Mouse (Mus musculus) neural tube, embryonic 13.5 days (tissue): ENCODE results near the gene Zfyve28. TPM values are rescaled to one million over a fixed set of nuclear protein-coding genes. Genes with fewer than 3 reads are reported as not detected.
A peak's percentile ranks its signal among the peaks of the same experiment; 100 is the strongest.

Experiments
- ATAC-seq: fragments of 200-750 bp; cut with Nextera tagmentation; 2 replicates; pipeline ENCODE4 v1.8.0; 2017; ENCODE audit warnings: low read depth, mild to moderate bottlenecking, moderate TSS enrichment, moderate library complexity
- H3K27ac ChIP-seq: fragments of 300-500 bp; sonication (generic); replicated peaks from 2 replicates; pipeline ENCODE4 v1.5.1; 2015; ENCODE audit warnings: moderate library complexity, mild to moderate bottlenecking, inconsistent platforms
- H3K27me3 ChIP-seq: fragments of 300-500 bp; sonication (generic); 2 replicates; pipeline ENCODE4 v1.6.1; 2015; ENCODE audit warnings: mild to moderate bottlenecking, inconsistent platforms
- H3K36me3 ChIP-seq: fragments of 300-500 bp; sonication (generic); 2 replicates; pipeline ENCODE4 v1.6.1; 2015; ENCODE audit warnings: mild to moderate bottlenecking, inconsistent platforms
- H3K4me1 ChIP-seq: fragments of 300-500 bp; sonication (generic); replicated peaks from 2 replicates; pipeline ENCODE4 v1.6.1; 2015; ENCODE audit warnings: inconsistent platforms
- H3K4me2 ChIP-seq: fragments of 300-500 bp; sonication (generic); 2 replicates; pipeline ENCODE4 v1.6.1; 2015; ENCODE audit warnings: inconsistent platforms, mild to moderate bottlenecking, moderate library complexity
- H3K4me3 ChIP-seq: fragments of 300-500 bp; sonication (generic); 2 replicates; pipeline ENCODE4 v1.5.1; 2015; ENCODE audit warnings: mild to moderate bottlenecking, inconsistent platforms
- H3K9ac ChIP-seq: fragments of 300-500 bp; sonication (generic); 2 replicates; pipeline ENCODE4 v1.6.1; 2015; ENCODE audit warnings: moderate library complexity, mild to moderate bottlenecking, inconsistent platforms
- H3K9me3 ChIP-seq: fragments of 300-500 bp; sonication (generic); 2 replicates; pipeline ENCODE4 v1.6.1; 2016; ENCODE audit warnings: inconsistent platforms
- WGBS: fragments of 180-500 bp; shearing (Covaris S2); methylation state at CpG from one replicate; pipeline ENCODE4 v1.1.7; 2015; 5-methylcytosine and 5-hydroxymethylcytosine counted together
- polyA plus RNA-seq: library from polyadenylated mRNA; unstranded; fragments of >200 nt; fragmentation: Nextera tagmentation; extraction: Ambion mirVana; gene quantifications from 2 replicates; pipeline ENCODE4 v1.2.1, GENCODE M21; 2015

Gene Zfyve28
- polyA plus RNA-seq, 1 experiment from 2014 or later = 6.9 TPM

GRCm38 (mm10) chr5:34269197-34269920, 18.9 kb downstream of the Zfyve28 start:
- no peaks in the 10 kb centered on the region for H3K36me3 ChIP-seq
- no peaks in the 10 kb centered on the region for H3K27me3 ChIP-seq
- 82% methylated on average over 16 of the region's 16 CpGs for WGBS
- ATAC-seq = no peak
- H3K9me3 ChIP-seq = no peaks in the 10 kb centered on the region
- no peak overlapping the region for H3K9ac ChIP-seq
- H3K4me2 ChIP-seq = no peak overlapping the region
- no peak overlapping the region for H3K27ac ChIP-seq
- H3K4me1 ChIP-seq = 0 out of 2 replicates have a peak, but pooled peaks cover 5% of the 10 kb centered on the region
- no peak overlapping the region for H3K4me3 ChIP-seq

GRCm38 (mm10) chr5:34266065-34266464, 22.2 kb downstream of the Zfyve28 start:
- WGBS = 74% methylated on average over 4 of the region's 4 CpGs
- ATAC-seq = no peak
- H3K4me2 ChIP-seq = no peak overlapping the region

DNA sequence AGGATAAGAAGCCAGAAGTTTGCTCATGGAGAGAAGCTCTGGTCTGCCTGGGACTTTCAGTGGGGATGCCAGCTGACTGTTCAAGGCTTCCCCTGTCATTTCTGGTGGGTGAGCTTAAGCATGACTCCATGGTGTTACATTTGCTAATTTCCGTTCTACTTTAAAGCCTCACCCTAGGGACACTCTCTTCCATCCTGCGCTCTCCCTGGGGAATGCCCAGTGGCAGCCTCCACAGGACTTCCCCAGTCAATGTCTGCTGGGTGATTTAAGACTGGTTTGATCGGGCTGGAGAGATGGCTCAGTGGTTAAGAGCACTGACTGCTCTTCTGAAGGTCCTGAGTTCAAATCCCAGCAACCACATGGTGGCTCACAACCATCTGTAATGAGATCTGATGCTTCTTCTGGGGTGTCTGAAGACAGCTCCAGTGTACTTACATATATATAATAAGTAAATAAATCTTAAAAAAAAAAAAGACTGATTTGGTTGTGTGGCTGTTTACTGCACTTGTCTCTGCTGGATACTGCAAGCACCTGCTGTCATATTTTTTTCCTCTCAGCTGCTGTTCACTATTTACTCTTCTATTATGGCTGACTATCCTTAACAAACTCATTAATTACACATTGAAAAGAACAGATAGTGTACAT, 29.0 kb downstream of the Zfyve28 start:
- H3K27me3 ChIP-seq = no peaks in the 10 kb centered on the region
- ATAC-seq = no peak
- H3K9ac ChIP-seq = no peak overlapping the region
- H3K4me2 ChIP-seq = no peak overlapping the region
- no peak overlapping the region for H3K4me3 ChIP-seq
- no peaks in the 10 kb centered on the region for H3K9me3 ChIP-seq
- no peak overlapping the region for H3K27ac ChIP-seq
- no peaks in the 10 kb centered on the region for H3K36me3 ChIP-seq
- 67% methylated on average over 3 of the region's 3 CpGs for WGBS
- H3K4me1 ChIP-seq = no peaks in the 10 kb centered on the region

More at GRCm38 (mm10) chr5:34266065-34266464, 22.2 kb downstream of the Zfyve28 start:
- H3K36me3 ChIP-seq = no peaks in the 10 kb centered on the region
- H3K27me3 ChIP-seq = no peaks in the 10 kb centered on the region
- no peak overlapping the region for H3K27ac ChIP-seq
- H3K4me3 ChIP-seq = no peak overlapping the region
- H3K9ac ChIP-seq = no peak overlapping the region
- H3K9me3 ChIP-seq = no peaks in the 10 kb centered on the region
- H3K4me1 ChIP-seq = no peaks in the 10 kb centered on the region

DNA sequence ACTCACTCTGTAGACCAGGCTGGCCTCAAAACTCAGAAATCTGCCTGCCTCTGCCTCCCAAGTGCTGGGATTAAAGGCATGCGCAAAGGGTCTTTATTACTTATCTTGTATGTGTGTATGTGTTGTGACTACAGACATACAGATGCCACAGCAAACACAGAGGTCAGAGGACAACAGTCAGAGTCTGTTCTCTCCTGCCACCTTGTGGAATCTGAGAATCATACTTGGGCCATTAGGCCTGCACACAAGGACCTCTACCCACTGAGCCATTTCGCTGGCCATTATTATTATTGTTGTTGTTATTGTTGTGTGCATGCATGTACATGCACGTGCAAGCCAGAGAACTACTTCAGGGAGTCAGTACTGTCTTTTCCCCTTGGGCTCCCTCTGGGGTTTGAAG, 33.1 kb downstream of the Zfyve28 start:
- no peaks in the 10 kb centered on the region for H3K9me3 ChIP-seq
- no peak for ATAC-seq
- H3K4me3 ChIP-seq = no peak overlapping the region
- H3K9ac ChIP-seq = no peak overlapping the region
- H3K36me3 ChIP-seq = no peaks in the 10 kb centered on the region
- H3K4me2 ChIP-seq = no peak overlapping the region
- WGBS = 87% methylated on average over 3 of the region's 3 CpGs
- H3K4me1 ChIP-seq = peaks cover 31% of the 10 kb centered on the region
- H3K27ac ChIP-seq = no peak overlapping the region
- no peaks in the 10 kb centered on the region for H3K27me3 ChIP-seq

DNA sequence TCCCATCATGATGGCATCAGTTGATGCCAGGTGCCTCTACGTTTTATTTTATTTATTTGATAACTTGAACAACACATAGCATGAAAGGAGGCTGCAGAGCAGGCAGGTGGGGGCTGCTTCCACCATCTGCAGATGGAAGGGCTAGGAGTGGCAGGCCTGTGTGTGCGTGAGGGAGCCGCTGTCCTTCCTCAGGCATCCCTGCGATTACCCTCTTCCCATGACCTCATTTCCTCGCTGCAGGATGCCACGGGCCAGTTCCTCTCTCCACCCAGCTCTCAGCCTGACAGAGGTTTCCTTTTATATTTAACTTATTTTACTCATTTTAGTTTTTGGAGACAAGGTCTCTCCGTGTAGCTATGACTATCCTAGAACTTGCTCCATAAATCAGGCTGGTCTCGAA, 33.9 kb downstream of the Zfyve28 start:
- no peak overlapping the region for H3K27ac ChIP-seq
- no peak for ATAC-seq
- WGBS = 74% methylated on average over 8 of the region's 8 CpGs

GRCm38 (mm10) chr5:34252967-34253519, 35.2 kb downstream of the Zfyve28 start:
- 56% methylated on average over 4 of the region's 4 CpGs for WGBS
- H3K4me1 ChIP-seq = peaks cover 42% of the 10 kb centered on the region
- H3K27ac ChIP-seq = peak overlapping the region; percentile 79
- H3K9me3 ChIP-seq = no peaks in the 10 kb centered on the region
- no peak overlapping the region for H3K4me3 ChIP-seq
- peak overlapping the region; percentile 41; the same call in 1 of the 2 replicates for H3K9ac ChIP-seq
- no peak overlapping the region for H3K4me2 ChIP-seq
- no peaks in the 10 kb centered on the region for H3K36me3 ChIP-seq
- H3K27me3 ChIP-seq = no peaks in the 10 kb centered on the region
- 0 out of 2 replicates have a peak, but pooled peaks have one; percentile 12 for ATAC-seq

More for the DNA sequence above, 33.9 kb downstream of the Zfyve28 start:
- Histone ChIP-seq H3K9me3 (no peaks in the 10 kb centered on the region), H3K4me3 (no peak overlapping the region), H3K4me1 (peaks cover 39% of the 10 kb centered on the region), H3K36me3 (no peaks in the 10 kb centered on the region), H3K27me3 (no peaks in the 10 kb centered on the region), H3K9ac (no peak overlapping the region), H3K4me2 (no peak overlapping the region)

DNA sequence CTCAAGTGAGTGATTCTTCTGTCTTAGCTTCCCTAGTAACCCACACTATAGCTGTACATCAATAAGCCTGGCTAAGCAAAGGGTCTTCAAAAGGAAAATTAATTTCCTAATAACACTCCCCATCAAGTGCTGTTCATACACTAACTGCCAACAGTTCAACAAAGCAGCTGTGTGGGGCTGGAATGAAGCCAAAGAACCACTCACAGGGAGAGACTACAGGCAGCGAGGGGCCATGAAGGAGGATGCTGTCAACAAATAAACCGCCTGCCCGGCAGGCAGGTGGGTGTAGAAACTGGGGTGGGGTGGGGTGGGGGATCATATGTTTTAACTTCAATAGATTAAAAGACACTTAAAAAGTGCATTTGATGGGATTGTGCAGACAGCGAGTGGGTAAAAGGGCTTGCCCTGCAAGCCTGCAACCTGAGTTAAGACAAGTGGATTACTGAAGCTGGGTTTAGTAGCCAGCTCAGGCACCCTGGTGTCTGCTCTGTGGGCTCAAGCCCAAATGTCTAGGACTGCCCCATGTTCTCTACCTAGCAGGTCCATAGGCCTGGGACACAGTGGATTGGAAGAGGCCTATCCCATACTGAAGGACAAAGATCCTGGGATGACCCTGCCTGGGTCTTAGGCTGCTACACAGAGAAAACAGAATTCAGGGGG, 35.8 kb downstream of the Zfyve28 start:
- Histone ChIP-seq H3K4me3 (no peak overlapping the region), H3K27me3 (no peaks in the 10 kb centered on the region), H3K27ac (peak overlapping the region; percentile 79), H3K9me3 (no peaks in the 10 kb centered on the region), H3K4me2 (no peak overlapping the region), H3K4me1 (peaks cover 42% of the 10 kb centered on the region), H3K9ac (peak overlapping the region; percentile 41; the same call in 1 of the 2 replicates), H3K36me3 (no peaks in the 10 kb centered on the region)
- WGBS = 27% methylated on average over 4 of the region's 4 CpGs
- ATAC-seq = peak; percentile 75

DNA sequence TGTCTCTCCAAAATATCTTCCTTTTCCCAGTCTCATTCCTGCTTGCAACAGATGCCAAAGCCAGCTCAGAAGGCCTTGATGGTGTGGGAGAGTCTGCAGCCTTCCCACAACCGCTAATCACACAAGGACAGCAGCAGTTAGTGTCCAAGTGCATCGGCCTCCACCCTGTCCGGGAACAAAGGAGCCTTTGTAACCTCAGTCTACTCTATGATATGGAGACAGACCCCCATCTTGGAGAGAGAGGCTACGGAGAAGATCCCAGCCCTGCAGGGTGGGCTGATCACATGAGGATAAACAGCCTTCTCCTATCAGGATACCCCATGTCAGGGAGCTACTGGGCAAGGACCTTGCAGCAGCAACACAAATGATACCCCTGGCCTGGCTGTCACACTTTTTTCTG, 36.5 kb downstream of the Zfyve28 start:
- H3K9me3 ChIP-seq = no peaks in the 10 kb centered on the region
- 23% methylated on average over 4 of the region's 4 CpGs for WGBS
- peak; percentile 48 for ATAC-seq
- no peak overlapping the region for H3K4me2 ChIP-seq
- H3K4me1 ChIP-seq = peaks cover 42% of the 10 kb centered on the region
- no peaks in the 10 kb centered on the region for H3K27me3 ChIP-seq
- 0 out of 2 replicates have a peak overlapping the region, but pooled peaks have one; percentile 34 for H3K9ac ChIP-seq
- H3K36me3 ChIP-seq = no peaks in the 10 kb centered on the region
- peak overlapping the region; percentile 79 for H3K27ac ChIP-seq
- H3K4me3 ChIP-seq = no peak overlapping the region

DNA sequence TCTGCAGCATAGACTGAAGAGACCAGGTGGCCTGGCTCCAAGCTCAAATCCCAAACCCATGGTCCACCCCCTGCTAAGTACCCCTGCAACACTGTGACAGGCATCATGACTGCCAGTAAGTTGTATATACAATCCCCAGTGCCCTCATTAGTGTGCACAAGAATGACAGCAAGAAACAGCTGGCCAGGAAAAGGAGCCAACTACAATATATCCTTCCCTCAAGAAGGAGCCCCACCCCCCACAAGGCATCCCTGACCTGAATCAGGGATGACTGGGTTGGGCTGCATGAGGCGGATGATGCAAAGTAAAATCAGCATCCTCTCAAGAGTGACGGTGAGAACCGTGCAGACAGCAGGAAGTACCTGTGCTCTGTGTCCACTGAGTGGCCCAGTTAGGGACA, 38.2 kb downstream of the Zfyve28 start:
- Histone ChIP-seq H3K36me3 (no peaks in the 10 kb centered on the region), H3K4me3 (no peak overlapping the region), H3K27ac (no peak overlapping the region), H3K4me2 (no peak overlapping the region), H3K9me3 (no peaks in the 10 kb centered on the region), H3K27me3 (no peaks in the 10 kb centered on the region), H3K4me1 (peaks cover 42% of the 10 kb centered on the region), H3K9ac (0 out of 2 replicates have a peak overlapping the region, but pooled peaks have one; percentile 17)
- 73% methylated on average over 3 of the region's 3 CpGs for WGBS
- ATAC-seq = peak; percentile 16; the same call in 1 of the 2 replicates

DNA sequence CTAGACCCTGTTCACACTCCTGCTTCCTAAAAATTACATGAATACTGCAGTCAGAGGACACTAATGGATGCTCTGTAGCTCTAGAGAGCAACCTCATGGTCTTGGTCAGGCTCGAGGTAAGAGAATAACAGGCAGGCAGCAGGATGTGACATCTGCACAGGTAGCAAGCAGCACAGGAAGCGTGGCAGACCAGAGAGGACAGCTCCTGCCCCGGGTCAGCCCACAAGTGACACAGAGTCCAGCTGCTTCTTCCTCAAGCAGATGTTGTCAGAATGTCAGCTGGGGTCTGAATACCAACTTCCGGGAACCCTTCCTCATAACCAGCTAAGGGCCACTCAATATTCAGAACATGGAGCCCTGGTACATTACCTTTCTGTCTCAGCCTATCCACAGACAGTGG, 39.1 kb downstream of the Zfyve28 start:
- H3K4me2 ChIP-seq = no peak overlapping the region
- H3K9ac ChIP-seq = no peak overlapping the region
- no peaks in the 10 kb centered on the region for H3K27me3 ChIP-seq
- no peaks in the 10 kb centered on the region for H3K9me3 ChIP-seq
- no peak for ATAC-seq
- H3K4me1 ChIP-seq = peaks cover 42% of the 10 kb centered on the region
- WGBS = 89% methylated on average over 4 of the region's 4 CpGs
- no peaks in the 10 kb centered on the region for H3K36me3 ChIP-seq
- H3K27ac ChIP-seq = no peak overlapping the region
- H3K4me3 ChIP-seq = no peak overlapping the region

- ATAC-seq = no peak
- Histone ChIP-seq H3K9ac (no peak overlapping the region), H3K4me2 (no peak overlapping the region), H3K9me3 (no peaks in the 10 kb centered on the region), H3K36me3 (no peaks in the 10 kb centered on the region), H3K27me3 (no peaks in the 10 kb centered on the region), H3K4me3 (no peak overlapping the region), H3K27ac (no peak overlapping the region), H3K4me1 (peaks cover 37% of the 10 kb centered on the region)
- WGBS = 98% methylated on average over 3 of the region's 3 CpGs
Measured at GRCm38 (mm10) chr5:34246443-34246842, 41.8 kb downstream of the Zfyve28 start.

GRCm38 (mm10) chr5:34243062-34243461, 45.2 kb downstream of the Zfyve28 start:
- ATAC-seq = no peak
- no peaks in the 10 kb centered on the region for H3K9me3 ChIP-seq
- H3K27ac ChIP-seq = no peak overlapping the region
- H3K4me1 ChIP-seq = peaks cover 14% of the 10 kb centered on the region
- H3K36me3 ChIP-seq = no peaks in the 10 kb centered on the region
- H3K4me2 ChIP-seq = no peak overlapping the region
- no peak overlapping the region for H3K4me3 ChIP-seq
- H3K27me3 ChIP-seq = no peaks in the 10 kb centered on the region
- 87% methylated on average over 5 of the region's 5 CpGs for WGBS
- H3K9ac ChIP-seq = 0 out of 2 replicates have a peak overlapping the region, but pooled peaks have one; percentile 35
